ENCODE assay signal across 11 mouse cellular contexts in genomic region chr10:39411857-39412559, GRCm38 (mm10). TPM values are rescaled to one million over a fixed set of nuclear protein-coding genes. Genes with fewer than 3 reads are reported as not detected.
DNase-seq lines count a peak whose midpoint lies in the region; ATAC-seq lines count a peak whose summit lies in the region.
"Had no signal": no experiment of that assay in that cellular context is flagged by ENCODE, and none has a peak within 500 bp of the region (broad histone marks: within the 10 kb centered on the region; RNA-seq: fewer than 3 reads in every experiment).

No protein-coding gene starts in this region.

- H3K9me3 ChIP-seq in heart, embryonic 14.5 days (ENCODE audit: control insufficient read depth, low read length): no peaks in the 10 kb centered on the region
- H3K9me3 ChIP-seq in intestine, embryonic 15.5 days: no peaks in the 10 kb centered on the region
- no peaks in the 10 kb centered on the region for H3K9me3 ChIP-seq in forebrain, embryonic 12.5 days

- H3K27ac ChIP-seq in heart, embryonic 14.5 days (replicated peaks in 1 of 2; ENCODE audit: control insufficient read depth in 1 of 2, insufficient read depth in 1 of 2, low read depth in 2 of 2, low read length in 2 of 2): no peak overlapping the region
- no peak overlapping the region for H3K27ac ChIP-seq in intestine, embryonic 15.5 days
- no peak overlapping the region for H3K27ac ChIP-seq in forebrain, embryonic 12.5 days
- H3K27ac ChIP-seq: forebrain, embryonic 13.5 days had no signal

- intact Hi-C loops in heart, postnatal 14 days (cut with DNase I): loop anchor here (5.0 kb wide), 1 partner anchor 40 kb away; no protein-coding TSS in a partner anchor

- 46% methylated on average over 8 of the region's 8 CpGs for WGBS in heart, embryonic 14.5 days
- 69% methylated on average over 8 of the region's 8 CpGs for WGBS in intestine, embryonic 15.5 days
- 81% methylated on average over 8 of the region's 8 CpGs for WGBS in forebrain, embryonic 12.5 days

- H3K36me3 ChIP-seq in heart, embryonic 14.5 days (ENCODE audit: control insufficient read depth, insufficient read depth, low read length): no peaks in the 10 kb centered on the region
- H3K36me3 ChIP-seq in intestine, embryonic 15.5 days: no peaks in the 10 kb centered on the region
- no peaks in the 10 kb centered on the region for H3K36me3 ChIP-seq in forebrain, embryonic 12.5 days (replicated peaks)

- peaks cover 22 to 45% of the 10 kb centered on the region in 2 experiments for H3K4me1 ChIP-seq in heart, embryonic 14.5 days (ENCODE audit: control insufficient read depth in 2 of 2, insufficient read depth in 2 of 2, low read length in 2 of 2)
- H3K4me1 ChIP-seq in intestine, embryonic 15.5 days (replicated peaks): peaks cover 10% of the 10 kb centered on the region
- H3K4me1 ChIP-seq in forebrain, embryonic 12.5 days: peaks cover 9% of the 10 kb centered on the region; the same call in 1 of the 2 replicates

- DNase-seq in heart, postnatal 14 days: no peak
- peak; percentile 41 for DNase-seq in retina, postnatal 1 day
- DNase-seq in retina, embryonic 14.5 days (ENCODE audit: low spot score): no peak
- DNase-seq: heart, adult 11 months; kidney, adult 2 months had no signal

- peak overlapping the region; percentile 12; the same call in 1 of the 2 replicates for H3K4me2 ChIP-seq in heart, embryonic 14.5 days (ENCODE audit: low read length)
- H3K4me2 ChIP-seq in intestine, embryonic 15.5 days (replicated peaks): no peak overlapping the region
- no peak overlapping the region for H3K4me2 ChIP-seq in forebrain, embryonic 12.5 days
- H3K4me2 ChIP-seq: forebrain, embryonic 13.5 days had no signal

- no peak; the same call in 1 of the 2 replicates for ATAC-seq in heart, embryonic 14.5 days (ENCODE audit: insufficient number of reproducible peaks, insufficient read depth, low FRiP score, low read depth)
- ATAC-seq in granulocyte monocyte progenitor cell, adult 5-6 weeks (replicated peaks; ENCODE audit: poor library complexity, severe bottlenecking): peak; percentile 52
- no peak for ATAC-seq in activated CD4-positive, CD25-positive, alpha-beta regulatory T cell, adult 4 months
- no peak for ATAC-seq in intestine, embryonic 15.5 days
- no peak for ATAC-seq in forebrain, embryonic 12.5 days (ENCODE audit: low FRiP score)
- ATAC-seq: forebrain, embryonic 13.5 days had no signal

- no peak overlapping the region for H3K9ac ChIP-seq in heart, embryonic 14.5 days (ENCODE audit: low read length)
- H3K9ac ChIP-seq in intestine, embryonic 15.5 days: no peak overlapping the region
- no peak overlapping the region for H3K9ac ChIP-seq in forebrain, embryonic 12.5 days
- H3K9ac ChIP-seq: forebrain, embryonic 13.5 days had no signal

- H3K27me3 ChIP-seq in heart, embryonic 14.5 days (ENCODE audit: control insufficient read depth, insufficient read depth, low read length): no peaks in the 10 kb centered on the region
- H3K27me3 ChIP-seq in intestine, embryonic 15.5 days (replicated peaks): no peaks in the 10 kb centered on the region
- no peaks in the 10 kb centered on the region for H3K27me3 ChIP-seq in forebrain, embryonic 12.5 days
- H3K27me3 ChIP-seq: forebrain, embryonic 13.5 days had no signal

- H3K4me3 ChIP-seq in heart, embryonic 14.5 days (ENCODE audit: control insufficient read depth in 1 of 2, insufficient read depth in 1 of 2, low read depth in 1 of 2, low read length in 2 of 2): no peak overlapping the region
- no peak overlapping the region for H3K4me3 ChIP-seq in intestine, embryonic 15.5 days (replicated peaks)
- H3K4me3 ChIP-seq in forebrain, embryonic 12.5 days (replicated peaks): no peak overlapping the region
- H3K4me3 ChIP-seq: forebrain, embryonic 13.5 days had no signal

RNA-seq across cellular contexts. Expression of gene Fyn, which starts 43.4 kb away (rescaled TPM):
- 20.3 and 22.2 TPM in 2 replicates for polyA plus RNA-seq in heart, embryonic 14.5 days (2014; fragmentation: Nextera tagmentation; extraction: Ambion mirVana)
- total RNA-seq in heart, postnatal 14 days (2021): 10 to 100 TPM; 37.7 to 41.7 TPM
- 5.3 and 8.8 TPM in 2 replicates for total RNA-seq in granulocyte monocyte progenitor cell, adult 5-6 weeks (2014; fragmentation: Nextera tagmentation)
- 5.6 and 6.6 TPM in 2 replicates for total RNA-seq in granulocyte monocyte progenitor cell, adult 5-6 weeks (2017)
- 100 to 1,000 TPM in 1 of 2 experiments, 10 to 100 TPM in 1; 78.3 to 103 TPM for polyA plus RNA-seq in activated CD4-positive, CD25-positive, alpha-beta regulatory T cell, adult 4 months (2017; shearing (Covaris generic))
- polyA plus RNA-seq in intestine, embryonic 15.5 days (2015; fragmentation: Nextera tagmentation; extraction: Ambion mirVana): 21.3 and 23.4 TPM in 2 replicates
- 62.0 and 63.4 TPM in 2 replicates for polyA plus RNA-seq in forebrain, embryonic 12.5 days (2016; fragmentation: Nextera tagmentation; extraction: Ambion mirVana)
